Mouse (Mus musculus): ENCODE measurements around the gene Macrod2.

- TF ChIP-seq FLI1 (IDR thresholded peaks at IDR 0.05; ENCODE audit: low read length) = no peak
- no peak for TF ChIP-seq GATA1 (IDR thresholded peaks at IDR 0.05; ENCODE audit: borderline replicate concordance, low read length)
Measured at GRCm38 (mm10) chr2:141288494-141288893, 893.4 kb downstream of the Macrod2 start.

Data from megakaryocyte, embryonic 14.5 days (primary cell).